Comparison of ENCODE assay signal across 20 mouse cellular contexts in the genomic region with DNA sequence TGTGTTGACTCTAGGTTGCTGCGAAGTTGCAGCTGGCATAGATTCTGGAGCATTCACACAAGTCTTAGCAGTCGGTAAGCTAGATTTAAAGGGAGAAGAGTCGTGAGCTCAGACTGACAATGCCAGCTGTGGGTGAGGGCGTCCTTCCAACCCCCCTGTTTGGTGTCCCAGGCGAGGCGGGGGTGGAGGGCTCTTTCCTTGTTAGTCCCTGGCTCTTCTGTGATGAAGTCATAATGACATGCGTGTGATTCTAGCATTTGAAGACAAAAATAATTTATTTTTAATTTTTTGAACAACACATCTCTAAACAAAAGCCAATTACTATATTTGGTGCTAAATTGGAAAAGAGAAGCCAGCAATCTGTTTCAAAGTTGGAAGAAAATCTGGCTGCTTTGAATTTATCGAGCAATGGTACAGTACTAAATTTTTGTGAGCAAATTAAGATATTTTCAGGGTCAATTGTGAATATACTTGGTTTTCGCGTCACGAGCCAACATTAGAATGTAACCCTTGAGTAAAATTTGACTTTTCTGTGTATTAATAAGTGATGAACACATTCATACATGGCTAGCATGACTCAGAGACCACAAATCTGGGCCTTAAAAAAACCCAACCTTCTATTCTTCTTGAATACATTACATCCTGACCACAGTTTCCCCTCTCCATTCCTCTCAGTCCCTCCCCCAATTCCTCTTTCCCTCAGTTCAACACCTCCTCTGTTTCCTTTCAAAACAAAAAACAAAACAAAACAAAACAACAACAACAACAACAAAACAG. TPM values are rescaled to one million over a fixed set of nuclear protein-coding genes. Genes with fewer than 3 reads are reported as not detected.
DNase-seq lines count a peak whose midpoint lies in the region; TF ChIP-seq lines count a peak whose summit lies in the region.
"Had no signal": no experiment of that assay in that cellular context is flagged by ENCODE, and none has a peak within 500 bp of the region (broad histone marks: within the 10 kb centered on the region; RNA-seq: fewer than 3 reads in every experiment).

No protein-coding gene starts in this region.

- DNase-seq in frontal cortex, adult 2 months (ENCODE audit: extremely low spot score in 1 of 2, low spot score in 1 of 2): peak; percentile 14 to 58
- no peak for DNase-seq in frontal cortex, postnatal 10 days (ENCODE audit: low spot score in 2 of 2)
- peak; percentile 91 for DNase-seq in CH12.LX (ENCODE audit: extremely low read depth)
- peak; percentile 62 to 63 for DNase-seq in layer of hippocampus, adult 8-10 months (ENCODE audit: low spot score in 2 of 2)
- peak; percentile 35 to 42 for DNase-seq in left cerebral cortex, postnatal 36 days (ENCODE audit: low spot score in 2 of 2)
- no peak for DNase-seq in cerebellum, adult 18-20 months
- DNase-seq in kidney, postnatal 14 days: no peak
- no peak for DNase-seq in gastrocnemius, postnatal 10 days
- DNase-seq: adrenal gland, adult 2 months; B cell, adult 2 months; cerebellum, adult 9-11 months; gastrocnemius, adult 2 months; kidney, adult 18-20 months; kidney, postnatal 36 days had no signal

- intact Hi-C loops in left cerebral cortex, postnatal 36 days (cut with DNase I): no loop called here

- peak; percentile 96 for TF ChIP-seq EP300 in CH12.LX (IDR thresholded peaks at IDR 0.05; ENCODE audit: low read length)

- 0 out of 2 replicates have a peak, but pooled peaks cover 2% of the 10 kb centered on the region for H3K79me2 ChIP-seq in CH12.LX (replicated peaks; ENCODE audit: control insufficient read depth, extremely low read depth, insufficient read depth, poor library complexity, severe bottlenecking)

- H3K27me3 ChIP-seq in CH12.LX (replicated peaks): no peaks in the 10 kb centered on the region
- H3K27me3 ChIP-seq: limb, embryonic 13.5 days; liver, embryonic 15.5 days had no signal

- no peak for TF ChIP-seq RAD21 in CH12.LX (IDR thresholded peaks at IDR 0.05; ENCODE audit: low read depth, low read length)

- no peak for TF ChIP-seq CTCF in CH12.LX (conservative IDR thresholded peaks at IDR 0.05 in 1 of 2, IDR thresholded peaks at IDR 0.05 in 1 of 2; ENCODE audit: low read depth in 2 of 2, low read length in 2 of 2)

- H3K4me2 ChIP-seq in CH12.LX (ENCODE audit: insufficient read depth, low read depth, poor library complexity, severe bottlenecking): peak overlapping the region; percentile 54
- H3K4me2 ChIP-seq: heart, embryonic 11.5 days; limb, embryonic 13.5 days; liver, embryonic 15.5 days had no signal

- dilution Hi-C loops in CH12.LX (cut with MboI; ENCODE audit: extremely low pct_ligation_motif_present, extremely low pct_unique_long_range_greater_than_20kb, low sequenced_read_pairs): no loop called here

- peak overlapping the region; percentile 43; the same call in 1 of the 2 replicates for H3K9ac ChIP-seq in CH12.LX (ENCODE audit: insufficient read depth, low read depth)
- H3K9ac ChIP-seq: limb, embryonic 13.5 days; liver, embryonic 15.5 days had no signal

- H3K4me1 ChIP-seq in CH12.LX (ENCODE audit: control insufficient read depth in 1 of 2, insufficient read depth in 2 of 2): peaks cover 23 to 64% of the 10 kb centered on the region in 2 experiments
- H3K4me1 ChIP-seq: liver, embryonic 15.5 days had no signal

- in situ Hi-C loops in CH12.LX (cut with MboI; ENCODE audit: low pct_ligation_motif_present, low pct_unique_long_range_greater_than_20kb, low sequenced_read_pairs): no loop called here

- TF ChIP-seq POLR2A in CH12.LX (IDR thresholded peaks at IDR 0.05; ENCODE audit: low read depth, low read length): no peak

- peak overlapping the region; percentile 94 for H3K27ac ChIP-seq in CH12.LX (ENCODE audit: insufficient read depth, low read depth)
- H3K27ac ChIP-seq: gastrocnemius, adult 2 months; hindbrain, postnatal 0 days; limb, embryonic 13.5 days; liver, embryonic 15.5 days had no signal

- H3K9me3 ChIP-seq in CH12.LX (replicated peaks; ENCODE audit: low read length): no peaks in the 10 kb centered on the region
- H3K9me3 ChIP-seq: limb, embryonic 13.5 days had no signal

- H3K4me3 ChIP-seq in CH12.LX (replicated peaks in 1 of 3; ENCODE audit: low read depth in 2 of 3, low read length in 2 of 3, poor library complexity in 1 of 3): peak overlapping the region in 1 of 3 experiments; percentile 8
- H3K4me3 ChIP-seq: gastrocnemius, adult 2 months; limb, embryonic 13.5 days; liver, embryonic 15.5 days had no signal

- no peaks in the 10 kb centered on the region for H3K36me3 ChIP-seq in CH12.LX (replicated peaks in 1 of 2; ENCODE audit: control insufficient read depth in 1 of 2, insufficient read depth in 1 of 2, low read length in 1 of 2)
- H3K36me3 ChIP-seq: limb, embryonic 13.5 days; liver, embryonic 15.5 days had no signal

TF ChIP-seq in CH12.LX, 34 proteins besides CTCF, POLR2A, EP300 and RAD21:
- TF ChIP-seq TBP (conservative IDR thresholded peaks at IDR 0.05; ENCODE audit: low read depth, low read length) (0 out of 2 replicates have a peak, but pooled peaks have one; percentile 40), JUN (IDR thresholded peaks at IDR 0.05; ENCODE audit: insufficient read depth, low read depth, low read length) (peak; percentile 94), IRF4 (IDR thresholded peaks at IDR 0.05; ENCODE audit: low read depth, low read length) (peak; percentile 86), NELFE (IDR thresholded peaks at IDR 0.05; ENCODE audit: low read depth, low read length) (peak; percentile 15; the same call in 1 of the 2 replicates), USF1 (IDR thresholded peaks at IDR 0.05; ENCODE audit: low read depth, low read length) (no peak), CHD2 (IDR thresholded peaks at IDR 0.05; ENCODE audit: low read length) (peak; percentile 84), CHD1 (IDR thresholded peaks at IDR 0.05; ENCODE audit: low read depth, low read length) (no peak; the same call in 1 of the 2 replicates), BHLHE40 (IDR thresholded peaks at IDR 0.05; ENCODE audit: low read depth, low read length) (peak; percentile 91), MYC (IDR thresholded peaks at IDR 0.05; ENCODE audit: low read depth, low read length) (peak; percentile 53; the same call in 1 of the 2 replicates), MAFK (IDR thresholded peaks at IDR 0.05; ENCODE audit: insufficient replicate concordance, low read length) (peak; percentile 74; the same call in 1 of the 2 replicates), JUND (conservative IDR thresholded peaks at IDR 0.05; ENCODE audit: low read depth, low read length) (peak; percentile 90), ZNF384 (IDR thresholded peaks at IDR 0.05; ENCODE audit: low read depth, low read length) (peak; percentile 82), RCOR1 (conservative IDR thresholded peaks at IDR 0.05; ENCODE audit: low read depth, low read length) (peak; percentile 88; the same call in 1 of the 2 replicates), TCF12 (IDR thresholded peaks at IDR 0.05; ENCODE audit: low read depth, low read length) (peak; percentile 73), ETS1 (conservative IDR thresholded peaks at IDR 0.05; ENCODE audit: low read depth, low read length) (peak; percentile 96), E2F4 (IDR thresholded peaks at IDR 0.05; ENCODE audit: insufficient replicate concordance, low read depth, low read length) (no peak), MEF2A (IDR thresholded peaks at IDR 0.05; ENCODE audit: borderline replicate concordance, low read depth, low read length) (peak; percentile 98), SMC3 (IDR thresholded peaks at IDR 0.05; ENCODE audit: low read depth, low read length) (no peak)

RNA-seq across cellular contexts. Expression of a gene that starts 53.7 kb away (rescaled TPM):
- polyA plus RNA-seq in frontal cortex, adult 2 months (2012; rRNA removed): 26.4 and 26.9 TPM in 2 replicates
- total RNA-seq in CH12.LX (2012; rRNA removed) (not detected in 2 replicates), CH12.LX (2014; rRNA removed) (not detected in 2 replicates)
- not detected in 2 replicates for polyA plus RNA-seq in CH12.LX (2012; ENCODE audit: insufficient read length, low read depth)
- total RNA-seq in layer of hippocampus, adult 8-10 months (2022): 10 to 100 TPM; 62.3 to 64.6 (median 63.1) TPM
- total RNA-seq in left cerebral cortex, postnatal 36 days (2021): 10 to 100 TPM; 57.9 to 58.8 TPM
- under 1 TPM in 1 of 2 experiments, not detected in 1; 0.18 TPM for total RNA-seq in gastrocnemius, postnatal 10 days (2021)
- total RNA-seq: gastrocnemius, adult 2 months; heart, postnatal 25 days; neutrophil, adult 5-6 weeks had no signal

Comparison
In these comparisons a context has a peak if more than half of its experiments do, and no peak if none do; other contexts are left out.
1. DNase-seq: peak in frontal cortex, adult 2 months (2 of 2), CH12.LX (single experiment), layer of hippocampus, adult 8-10 months (2 of 2) and left cerebral cortex, postnatal 36 days (2 of 2); none in frontal cortex, postnatal 10 days (0 of 2), cerebellum, adult 18-20 months (0 of 2), kidney, postnatal 14 days (single experiment) and gastrocnemius, postnatal 10 days (single experiment).
2. RNA of a gene that starts 53.7 kb away (total RNA-seq): 62.3 to 64.6 TPM in layer of hippocampus, adult 8-10 months and 57.9 to 58.8 TPM in left cerebral cortex, postnatal 36 days; 0.18 TPM in gastrocnemius, postnatal 10 days and not detected in CH12.LX; every median in the first group is over 10 times any median in the second.